Mouse (Mus musculus): ENCODE results near the gene Vstm4. TPM values are rescaled to one million over a fixed set of nuclear protein-coding genes. Genes with fewer than 3 reads are reported as not detected.

The Vstm4 gene
- polyA plus RNA-seq, 1 experiment from 2014 or later, result 17.2 TPM

DNA sequence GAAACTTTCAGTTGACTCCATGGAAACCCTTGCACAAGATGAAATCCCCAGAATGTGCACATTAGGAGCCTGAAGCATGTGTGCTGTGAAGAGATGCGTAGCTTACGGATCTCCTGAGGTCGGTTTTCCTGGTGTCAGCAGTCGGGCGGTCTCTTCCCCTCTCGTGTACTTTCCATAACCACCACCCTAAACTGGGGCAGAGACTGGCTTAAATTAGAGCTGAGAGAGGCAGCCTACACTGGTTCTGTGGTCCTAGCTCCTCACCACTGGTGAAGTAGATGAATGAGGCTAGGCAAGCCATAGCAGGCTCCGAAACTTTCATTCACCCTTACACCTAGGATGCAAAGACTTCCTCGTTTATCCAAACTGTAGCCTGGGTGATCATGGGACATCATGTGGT is 75.7 kb downstream of the Vstm4 start:
- Histone ChIP-seq H3K4me1 (replicated peaks; ENCODE audit: control insufficient read depth, insufficient read depth) (no peaks in the 10 kb centered on the region), H3K4me2 (replicated peaks; ENCODE audit: low read depth) (no peak overlapping the region), H3K36me3 (ENCODE audit: control insufficient read depth, insufficient read depth, low read length) (no peaks in the 10 kb centered on the region), H3K9me3 (ENCODE audit: control insufficient read depth, low read length) (no peaks in the 10 kb centered on the region), H3K27ac (replicated peaks) (no peak overlapping the region), H3K27me3 (ENCODE audit: control insufficient read depth, insufficient read depth, low read length) (no peaks in the 10 kb centered on the region), H3K4me3 (ENCODE audit: low read depth, low read length) (no peak overlapping the region), H3K9ac (ENCODE audit: low read length) (no peak overlapping the region)
- no peak for TF ChIP-seq CTCF (IDR thresholded peaks at IDR 0.05; ENCODE audit: low read depth)
- no peak for TF ChIP-seq EP300 (optimal IDR thresholded peaks at IDR 0.05)
- DNase-seq (ENCODE audit: low spot score) (no peak), ATAC-seq (ENCODE audit: low FRiP score, low TSS enrichment) (no peak)
- WGBS, result 82% methylated on average over 8 of the region's 8 CpGs

DNA sequence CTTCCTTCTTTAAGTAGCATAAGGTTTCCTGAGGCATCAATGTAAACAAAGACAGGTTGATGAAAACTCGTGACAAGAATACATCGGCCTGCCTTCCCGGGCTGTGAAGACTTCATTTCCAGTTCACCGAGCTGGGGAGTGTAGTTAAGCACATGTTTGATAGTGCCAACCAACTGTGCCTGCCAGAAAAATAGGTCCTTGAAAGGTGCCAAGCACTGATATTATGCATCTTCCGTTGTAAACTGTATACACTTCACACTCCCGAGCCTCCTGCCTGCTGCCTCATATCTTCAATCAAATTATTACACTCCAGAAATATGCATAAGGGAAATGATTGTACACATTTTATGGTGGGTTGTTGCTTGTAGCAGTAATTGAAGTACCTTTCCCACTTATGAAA is 77.5 kb downstream of the Vstm4 start:
- DNase-seq (ENCODE audit: low spot score), result no peak
- Histone ChIP-seq H3K9me3 (ENCODE audit: control insufficient read depth, low read length) (no peaks in the 10 kb centered on the region), H3K4me1 (replicated peaks; ENCODE audit: control insufficient read depth, insufficient read depth) (no peaks in the 10 kb centered on the region), H3K4me2 (replicated peaks; ENCODE audit: low read depth) (no peak overlapping the region), H3K36me3 (ENCODE audit: control insufficient read depth, insufficient read depth, low read length) (no peaks in the 10 kb centered on the region), H3K4me3 (ENCODE audit: low read depth, low read length) (no peak overlapping the region), H3K9ac (ENCODE audit: low read length) (no peak overlapping the region), H3K27ac (replicated peaks) (no peak overlapping the region), H3K27me3 (ENCODE audit: control insufficient read depth, insufficient read depth, low read length) (no peaks in the 10 kb centered on the region)
- 64% methylated on average over 6 of the region's 6 CpGs for WGBS
- no peak for ATAC-seq (ENCODE audit: low FRiP score, low TSS enrichment)
- TF ChIP-seq CTCF (IDR thresholded peaks at IDR 0.05; ENCODE audit: low read depth), result no peak

DNA sequence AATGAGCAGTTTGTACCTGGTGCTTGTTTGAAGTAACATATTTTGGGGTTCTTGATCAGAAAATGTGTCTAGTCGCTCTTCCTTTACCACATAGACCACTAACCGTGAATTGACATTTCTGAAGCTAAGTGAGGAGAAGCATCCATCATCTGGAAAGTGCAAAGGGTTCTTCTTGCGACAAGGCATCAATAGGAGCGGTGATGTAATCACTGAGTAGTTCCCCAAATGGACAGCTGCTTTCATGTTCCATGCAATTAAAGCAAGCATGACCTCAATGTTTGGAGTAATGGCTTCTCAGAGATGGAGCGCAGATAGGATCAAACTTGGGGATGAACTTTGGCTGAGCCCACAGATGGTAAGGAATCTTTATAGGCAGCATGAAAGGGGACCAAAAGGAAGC is 82.7 kb downstream of the Vstm4 start:
- Histone ChIP-seq H3K27me3 (ENCODE audit: control insufficient read depth, insufficient read depth, low read length) (no peaks in the 10 kb centered on the region), H3K27ac (replicated peaks) (no peak overlapping the region), H3K4me3 (ENCODE audit: low read depth, low read length) (no peak overlapping the region), H3K36me3 (ENCODE audit: control insufficient read depth, insufficient read depth, low read length) (no peaks in the 10 kb centered on the region), H3K4me2 (replicated peaks; ENCODE audit: low read depth) (no peak overlapping the region), H3K9me3 (ENCODE audit: control insufficient read depth, low read length) (no peaks in the 10 kb centered on the region), H3K4me1 (replicated peaks; ENCODE audit: control insufficient read depth, insufficient read depth) (no peaks in the 10 kb centered on the region), H3K9ac (ENCODE audit: low read length) (no peak overlapping the region)
- WGBS, result 71% methylated on average over 5 of the region's 5 CpGs
- TF ChIP-seq EP300 (optimal IDR thresholded peaks at IDR 0.05) (no peak), CTCF (IDR thresholded peaks at IDR 0.05; ENCODE audit: low read depth) (no peak)
- ATAC-seq (ENCODE audit: low FRiP score, low TSS enrichment), result no peak
- no peak for DNase-seq (ENCODE audit: low spot score)

DNA sequence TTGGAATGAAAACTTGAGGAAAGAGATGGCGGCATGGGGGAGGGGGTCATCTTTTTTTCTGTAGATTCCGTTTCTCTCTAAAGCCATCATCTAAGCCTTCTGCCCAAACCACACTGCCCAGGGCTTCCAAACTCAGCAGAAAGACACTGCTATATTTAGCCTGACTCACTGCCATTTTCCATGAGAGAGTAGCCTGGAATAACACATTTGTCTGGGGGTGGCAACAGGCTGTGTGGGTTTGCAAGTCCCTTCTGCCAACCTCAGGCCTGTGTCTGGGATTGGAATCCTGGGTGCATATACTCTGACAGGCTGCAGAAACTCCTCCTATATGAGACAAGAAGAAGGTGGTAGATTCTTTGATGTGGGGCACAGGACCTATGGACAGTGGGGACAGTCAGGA is 91.0 kb downstream of the Vstm4 start:
- H3K9me3 ChIP-seq (ENCODE audit: control insufficient read depth, low read length), result no peaks in the 10 kb centered on the region
- H3K36me3 ChIP-seq (ENCODE audit: control insufficient read depth, insufficient read depth, low read length), result no peaks in the 10 kb centered on the region
- TF ChIP-seq CTCF (IDR thresholded peaks at IDR 0.05; ENCODE audit: low read depth) (no peak), EP300 (optimal IDR thresholded peaks at IDR 0.05) (no peak)
- ATAC-seq (ENCODE audit: low FRiP score, low TSS enrichment), result no peak
- WGBS, result 87% methylated on average over 2 of the region's 2 CpGs
- no peak overlapping the region for H3K4me2 ChIP-seq (replicated peaks; ENCODE audit: low read depth)
- DNase-seq (ENCODE audit: low spot score), result no peak
- H3K4me3 ChIP-seq (ENCODE audit: low read depth, low read length), result no peak overlapping the region
- no peak overlapping the region for H3K27ac ChIP-seq (replicated peaks)
- no peaks in the 10 kb centered on the region for H3K4me1 ChIP-seq (replicated peaks; ENCODE audit: control insufficient read depth, insufficient read depth)
- no peak overlapping the region for H3K9ac ChIP-seq (ENCODE audit: low read length)
- no peaks in the 10 kb centered on the region for H3K27me3 ChIP-seq (ENCODE audit: control insufficient read depth, insufficient read depth, low read length)

DNA sequence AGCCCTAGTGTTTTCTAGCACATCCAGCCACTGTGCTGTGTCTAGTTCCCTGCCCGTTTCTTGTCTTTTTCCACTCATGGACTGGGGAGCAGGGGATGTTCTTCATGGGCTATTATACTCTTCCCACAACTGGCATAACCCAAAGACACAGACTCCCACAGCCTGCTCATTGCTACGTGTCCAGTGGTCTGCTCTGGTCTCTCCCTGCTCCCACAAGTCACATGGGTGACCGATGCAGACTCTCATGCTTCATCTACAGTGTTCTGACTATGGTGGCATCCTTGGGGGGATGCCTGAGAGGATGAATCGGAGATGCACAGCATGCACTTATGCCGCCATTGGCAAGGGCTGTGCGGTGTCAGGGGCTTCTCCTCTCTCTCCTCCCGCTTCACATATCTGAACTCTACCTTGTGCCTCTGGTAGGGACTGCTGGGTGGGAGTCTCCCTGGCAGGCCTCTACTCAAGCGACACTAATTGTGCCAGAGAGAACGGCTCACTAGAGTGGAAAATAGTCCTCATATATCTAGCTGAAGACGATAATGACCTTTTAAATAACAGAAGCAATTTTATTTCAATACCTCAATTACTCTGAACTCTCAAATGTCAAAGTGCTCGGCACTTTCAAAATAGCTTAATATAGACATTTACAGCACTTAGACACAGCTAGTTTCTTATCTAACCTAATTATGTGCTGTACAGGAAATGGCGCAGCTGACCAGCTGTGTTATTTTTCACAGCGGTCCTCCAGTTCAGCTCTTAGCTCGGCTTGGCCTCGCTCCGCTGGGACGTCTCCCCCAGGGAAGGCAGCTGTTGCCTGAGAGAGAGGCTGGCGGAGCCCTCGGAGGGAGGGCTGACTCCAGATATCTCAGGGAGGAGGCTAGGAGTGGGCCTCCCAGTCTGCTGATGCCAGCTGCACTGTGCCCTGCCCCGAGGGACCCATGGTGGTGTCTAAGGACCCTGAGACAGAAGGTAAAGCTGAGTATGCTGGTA is 94.1 kb downstream of the Vstm4 start:
- Histone ChIP-seq H3K4me2 (replicated peaks; ENCODE audit: low read depth) (no peak overlapping the region), H3K4me3 (ENCODE audit: low read depth, low read length) (no peak overlapping the region), H3K36me3 (ENCODE audit: control insufficient read depth, insufficient read depth, low read length) (no peaks in the 10 kb centered on the region), H3K9ac (ENCODE audit: low read length) (no peak overlapping the region), H3K4me1 (replicated peaks; ENCODE audit: control insufficient read depth, insufficient read depth) (no peaks in the 10 kb centered on the region), H3K27me3 (ENCODE audit: control insufficient read depth, insufficient read depth, low read length) (no peaks in the 10 kb centered on the region), H3K9me3 (ENCODE audit: control insufficient read depth, low read length) (no peaks in the 10 kb centered on the region), H3K27ac (replicated peaks) (peak overlapping the region; percentile 53; the same call in 1 of the 2 replicates)
- TF ChIP-seq EP300 (optimal IDR thresholded peaks at IDR 0.05) (no peak), CTCF (IDR thresholded peaks at IDR 0.05; ENCODE audit: low read depth) (no peak)
- WGBS, result 57% methylated on average over 20 of the region's 20 CpGs
- DNase-seq (ENCODE audit: low spot score) (peak; percentile 24), ATAC-seq (ENCODE audit: low FRiP score, low TSS enrichment) (0 out of 2 replicates have a peak, but pooled peaks have one; percentile 35)

DNA sequence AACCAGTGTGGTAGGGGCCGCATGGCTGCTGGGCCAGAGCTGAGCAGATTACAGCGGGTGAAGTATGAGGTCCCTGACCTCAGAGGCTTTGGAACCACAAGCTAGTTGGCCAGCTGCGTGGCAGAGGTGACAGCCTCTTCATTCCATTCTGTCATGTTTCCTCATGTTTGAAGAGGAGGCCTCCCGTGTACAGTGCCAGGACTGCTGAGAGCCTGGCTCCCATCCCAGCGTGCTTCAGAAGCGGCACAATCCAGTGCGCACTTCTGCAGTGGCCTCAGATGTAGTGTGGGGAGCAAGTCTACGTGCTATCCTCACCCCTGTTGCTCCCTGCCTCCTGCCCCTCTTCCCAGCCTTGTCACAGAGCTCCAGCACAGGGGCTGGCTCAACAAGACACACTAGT is 99.9 kb downstream of the Vstm4 start:
- Histone ChIP-seq H3K36me3 (ENCODE audit: control insufficient read depth, insufficient read depth, low read length) (no peaks in the 10 kb centered on the region), H3K4me3 (ENCODE audit: low read depth, low read length) (no peak overlapping the region), H3K27me3 (ENCODE audit: control insufficient read depth, insufficient read depth, low read length) (no peaks in the 10 kb centered on the region), H3K4me2 (replicated peaks; ENCODE audit: low read depth) (no peak overlapping the region), H3K27ac (replicated peaks) (no peak overlapping the region), H3K9me3 (ENCODE audit: control insufficient read depth, low read length) (no peaks in the 10 kb centered on the region), H3K4me1 (replicated peaks; ENCODE audit: control insufficient read depth, insufficient read depth) (no peaks in the 10 kb centered on the region), H3K9ac (ENCODE audit: low read length) (no peak overlapping the region)
- WGBS, result 27% methylated on average over 8 of the region's 8 CpGs
- ATAC-seq (ENCODE audit: low FRiP score, low TSS enrichment) (no peak), DNase-seq (ENCODE audit: low spot score) (no peak)
- TF ChIP-seq CTCF (IDR thresholded peaks at IDR 0.05; ENCODE audit: low read depth), result no peak
- no peak for TF ChIP-seq EP300 (optimal IDR thresholded peaks at IDR 0.05)

Measured in stomach, postnatal 0 days (tissue).